Mouse (Mus musculus) stomach, embryonic 16.5 days (tissue): Measurements from ENCODE around the gene Mob1b. TPM values are rescaled to one million over a fixed set of nuclear protein-coding genes. Genes with fewer than 3 reads are reported as not detected.
"Not testable (repeated sequence)": the region's sequence is repeated elsewhere in the genome, so short reads cannot be mapped to it uniquely, and the experiment has no call there.

Experiments used
- ATAC-seq: fragments of 200-750 bp; cut with Nextera tagmentation; 2 replicates; pipeline ENCODE4 v1.8.0; 2017; ENCODE audit warnings: moderate number of reproducible peaks, moderate TSS enrichment; ENCODE audit not compliant: insufficient read depth, low FRiP score
- H3K27ac ChIP-seq: fragments of 300-500 bp; sonication (generic); 2 replicates; pipeline ENCODE4 v1.5.1; 2014; ENCODE audit warnings: low read length
- H3K27me3 ChIP-seq: fragments of 300-500 bp; sonication (generic); 2 replicates; pipeline ENCODE4 v1.6.1; 2014; ENCODE audit warnings: low read length, control low read depth, mixed read lengths; ENCODE audit not compliant: control insufficient read depth, insufficient read depth
- H3K36me3 ChIP-seq: fragments of 300-500 bp; sonication (generic); 2 replicates; pipeline ENCODE4 v1.6.1; 2014; ENCODE audit warnings: low read length; ENCODE audit not compliant: control insufficient read depth, insufficient read depth
- H3K4me1 ChIP-seq: fragments of 300-500 bp; sonication (generic); 2 replicates; pipeline ENCODE4 v1.6.1; 2014; ENCODE audit warnings: low read length, control low read depth, mixed read lengths; ENCODE audit not compliant: control insufficient read depth, insufficient read depth
- H3K4me2 ChIP-seq: fragments of 300-500 bp; sonication (generic); 2 replicates; pipeline ENCODE4 v1.6.1; 2014; ENCODE audit warnings: low read depth, low read length, mixed read lengths
- H3K4me3 ChIP-seq: fragments of 300-500 bp; sonication (generic); replicated peaks from 2 replicates; pipeline ENCODE4 v1.5.1; 2014; ENCODE audit warnings: mild to moderate bottlenecking, low read length
- H3K9ac ChIP-seq: fragments of 300-500 bp; sonication (generic); 2 replicates; pipeline ENCODE4 v1.6.1; 2014; ENCODE audit warnings: low read length
- H3K9me3 ChIP-seq: fragments of 300-500 bp; sonication (generic); replicated peaks from 2 replicates; pipeline ENCODE4 v1.6.1; 2016; ENCODE audit warnings: low read length, control low read depth; ENCODE audit not compliant: control insufficient read depth
- WGBS: fragments of 180-500 bp; shearing (Covaris S2); extraction: QIAGEN DNeasy Blood & Tissue Kit; methylation state at CpG from one replicate; pipeline ENCODE4 v1.1.7; 2014; 5-methylcytosine and 5-hydroxymethylcytosine counted together
- polyA plus RNA-seq: library from polyadenylated mRNA; unstranded; fragments of >200 nt; fragmentation: Nextera tagmentation; extraction: Ambion mirVana; gene quantifications from 2 replicates; pipeline ENCODE4 v1.2.1, GENCODE M21; 2015

Mob1b gene
- polyA plus RNA-seq, 1 experiment from 2014 or later: 15.2 TPM

GRCm38 (mm10) chr5:88721003-88721475 is 384 bp downstream of the Mob1b start:
- ATAC-seq: peak; percentile 56
- H3K27ac ChIP-seq: peak overlapping the region; percentile 93
- no peaks in the 10 kb centered on the region for H3K9me3 ChIP-seq
- H3K36me3 ChIP-seq: no peaks in the 10 kb centered on the region
- peaks cover 17% of the 10 kb centered on the region for H3K4me1 ChIP-seq
- peak overlapping the region; percentile 95 for H3K9ac ChIP-seq
- H3K4me3 ChIP-seq: peak overlapping the region; percentile 95
- under 1% methylated on average over 38 of the region's 38 CpGs for WGBS
- no peaks in the 10 kb centered on the region for H3K27me3 ChIP-seq
- peak overlapping the region; percentile 95 for H3K4me2 ChIP-seq

DNA sequence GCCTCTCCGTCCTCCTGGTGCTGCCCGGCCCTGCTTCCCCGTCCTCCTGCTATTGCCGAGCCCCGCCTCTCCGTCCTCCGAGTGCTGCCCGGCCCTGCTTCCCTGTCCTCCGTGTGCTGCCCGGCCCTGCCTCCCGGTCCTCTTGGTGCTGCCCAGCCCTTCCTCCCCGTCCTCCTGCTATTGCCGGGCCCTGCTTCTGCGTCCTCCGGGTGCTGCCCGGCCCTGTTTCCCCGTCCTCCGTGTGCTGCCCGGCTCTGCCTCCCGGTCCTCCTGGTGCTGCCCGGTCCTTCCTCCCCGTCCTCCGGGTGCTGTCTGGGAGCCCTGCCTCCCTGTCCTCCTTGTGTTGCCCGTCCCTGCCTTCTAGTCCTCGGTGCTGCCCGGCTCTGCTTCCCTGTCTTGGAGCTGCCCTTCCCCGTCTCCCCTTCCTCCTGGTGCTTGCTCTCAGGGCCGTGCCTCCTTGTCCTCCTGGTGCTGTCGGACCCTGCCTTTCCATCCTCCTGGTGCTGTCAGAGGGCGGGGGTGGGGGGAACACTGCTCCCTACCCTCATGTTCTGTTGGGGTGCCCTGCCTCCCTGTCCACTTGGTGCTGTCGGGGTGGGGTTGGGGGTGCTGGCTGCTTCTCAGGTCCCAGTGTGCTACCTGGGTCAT is 1.0 kb downstream of the Mob1b start:
- ATAC-seq: peak; percentile 53; the same call in 1 of the 2 replicates
- Histone ChIP-seq H3K9ac (peak overlapping the region; percentile 95), H3K4me2 (peak overlapping the region; percentile 95), H3K36me3 (no peaks in the 10 kb centered on the region), H3K27me3 (no peaks in the 10 kb centered on the region), H3K4me1 (peaks cover 17% of the 10 kb centered on the region), H3K9me3 (no peaks in the 10 kb centered on the region), H3K27ac (peak overlapping the region; percentile 93; the same call in 1 of the 2 replicates), H3K4me3 (peak overlapping the region; percentile 95)
- 1% methylated on average over 31 of the region's 31 CpGs for WGBS

- peak overlapping the region; percentile 95 for H3K4me2 ChIP-seq
- peaks cover 17% of the 10 kb centered on the region for H3K4me1 ChIP-seq
- WGBS: 12% methylated on average over 4 of the region's 4 CpGs
- H3K27ac ChIP-seq: no peak overlapping the region
- no peak for ATAC-seq
- peak overlapping the region; percentile 95 for H3K9ac ChIP-seq
- peak overlapping the region; percentile 95 for H3K4me3 ChIP-seq
- H3K27me3 ChIP-seq: no peaks in the 10 kb centered on the region
- no peaks in the 10 kb centered on the region for H3K36me3 ChIP-seq
- no peaks in the 10 kb centered on the region for H3K9me3 ChIP-seq
These were observed 1.6 kb downstream of the Mob1b start for GRCm38 (mm10) chr5:88722213-88722600.

- 67% methylated on average over 3 of the region's 3 CpGs for WGBS
These were observed 3.4 kb downstream of the Mob1b start for GRCm38 (mm10) chr5:88724030-88724429.

DNA sequence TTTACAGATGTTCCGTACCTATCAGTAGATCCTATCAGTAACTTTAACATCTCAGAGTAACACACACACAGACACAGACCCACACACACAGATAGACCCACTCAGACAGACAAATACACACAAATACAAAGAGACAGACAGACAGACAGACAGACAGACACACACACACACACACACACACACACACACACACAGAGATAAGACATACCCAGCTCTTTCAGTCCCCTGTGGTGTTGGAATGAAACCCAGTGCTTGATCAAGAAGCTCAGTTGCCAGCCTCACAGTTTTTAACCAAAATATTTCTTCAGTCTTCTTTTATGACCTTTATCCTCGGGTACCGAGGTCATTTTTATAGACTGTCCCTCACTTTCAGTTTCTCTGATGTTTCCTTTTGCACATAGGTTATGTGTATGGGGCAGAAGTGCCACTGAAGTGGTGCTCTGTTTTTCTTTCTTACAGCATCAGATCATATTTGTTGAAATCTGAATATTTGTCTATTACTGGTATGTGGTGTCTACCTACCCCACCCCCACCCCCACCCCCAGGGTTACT is 7.0 kb downstream of the Mob1b start:
- ATAC-seq: no peak
- no peak overlapping the region for H3K4me2 ChIP-seq
- H3K9ac ChIP-seq: no peak overlapping the region
- no peak overlapping the region for H3K27ac ChIP-seq
- peaks cover 7% of the 10 kb centered on the region; the same call in 1 of the 2 replicates for H3K4me1 ChIP-seq
- no peaks in the 10 kb centered on the region for H3K27me3 ChIP-seq
- no peaks in the 10 kb centered on the region for H3K9me3 ChIP-seq
- WGBS: 80% methylated on average over 3 of the region's 3 CpGs
- H3K36me3 ChIP-seq: no peaks in the 10 kb centered on the region
- no peak overlapping the region for H3K4me3 ChIP-seq

More at GRCm38 (mm10) chr5:88724030-88724429, 3.4 kb downstream of the Mob1b start:
- Histone ChIP-seq H3K4me3 (no peak overlapping the region), H3K9ac (no peak overlapping the region), H3K4me1 (peaks cover 17% of the 10 kb centered on the region), H3K9me3 (no peaks in the 10 kb centered on the region), H3K27me3 (no peaks in the 10 kb centered on the region), H3K27ac (no peak overlapping the region), H3K36me3 (no peaks in the 10 kb centered on the region), H3K4me2 (no peak overlapping the region)
- no peak for ATAC-seq

GRCm38 (mm10) chr5:88734786-88735185 is 14.1 kb downstream of the Mob1b start:
- ATAC-seq: no peak
- H3K36me3 ChIP-seq: no peaks in the 10 kb centered on the region
- H3K27ac ChIP-seq: no peak overlapping the region
- no peak overlapping the region for H3K9ac ChIP-seq
- no peaks in the 10 kb centered on the region for H3K4me1 ChIP-seq
- no peak overlapping the region for H3K4me3 ChIP-seq
- 89% methylated on average over 2 of the region's 2 CpGs for WGBS
- no peaks in the 10 kb centered on the region for H3K9me3 ChIP-seq
- H3K4me2 ChIP-seq: no peak overlapping the region
- H3K27me3 ChIP-seq: no peaks in the 10 kb centered on the region

GRCm38 (mm10) chr5:88741065-88741464 is 20.4 kb downstream of the Mob1b start:
- not testable (repeated sequence) for H3K27me3 ChIP-seq, H3K4me1 ChIP-seq, H3K36me3 ChIP-seq, H3K9ac ChIP-seq, H3K27ac ChIP-seq, H3K4me3 ChIP-seq, H3K9me3 ChIP-seq, H3K4me2 ChIP-seq, ATAC-seq
- 100% methylated on average over 1 of the region's 1 CpGs for WGBS

DNA sequence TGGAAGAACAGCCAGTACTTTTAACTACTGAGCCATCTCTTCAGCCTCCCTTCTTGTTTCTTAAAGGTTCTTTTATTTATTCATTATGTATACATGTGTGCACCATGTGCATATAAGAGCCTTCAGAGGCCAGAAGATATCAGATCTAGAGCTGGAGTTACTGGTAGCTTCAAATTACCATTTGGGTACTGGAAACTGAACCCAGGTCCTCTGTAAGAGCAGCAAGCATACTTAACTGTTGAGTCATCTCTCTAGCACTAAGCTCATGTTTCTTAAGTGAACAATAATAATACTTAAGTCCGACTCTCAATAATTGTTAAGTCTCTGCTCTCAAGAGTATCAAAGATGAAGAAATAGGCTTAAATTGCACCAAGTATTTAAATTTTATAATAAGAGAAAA is 27.1 kb downstream of the Mob1b start:
- 67% methylated on average over 1 of the region's 1 CpGs for WGBS
- no peak overlapping the region for H3K4me3 ChIP-seq
- no peaks in the 10 kb centered on the region for H3K4me1 ChIP-seq
- no peak for ATAC-seq
- no peak overlapping the region for H3K27ac ChIP-seq
- H3K4me2 ChIP-seq: no peak overlapping the region
- H3K27me3 ChIP-seq: no peaks in the 10 kb centered on the region
- H3K36me3 ChIP-seq: peaks cover 10% of the 10 kb centered on the region; the same call in 1 of the 2 replicates
- no peak overlapping the region for H3K9ac ChIP-seq
- no peaks in the 10 kb centered on the region for H3K9me3 ChIP-seq

- no peak overlapping the region for H3K9ac ChIP-seq
- no peaks in the 10 kb centered on the region for H3K9me3 ChIP-seq
- H3K27ac ChIP-seq: no peak overlapping the region
- H3K4me1 ChIP-seq: no peaks in the 10 kb centered on the region
- 0 out of 2 replicates have a peak, but pooled peaks cover 3% of the 10 kb centered on the region for H3K36me3 ChIP-seq
- no peak overlapping the region for H3K4me3 ChIP-seq
- H3K4me2 ChIP-seq: no peak overlapping the region
- H3K27me3 ChIP-seq: no peaks in the 10 kb centered on the region
- no peak for ATAC-seq
- 81% methylated on average over 4 of the region's 4 CpGs for WGBS
These were observed 32.5 kb downstream of the Mob1b start for GRCm38 (mm10) chr5:88753199-88753598.
